Mouse (Mus musculus) lung, postnatal 0 days (tissue): ENCODE measurements around the gene Hoga1. TPM values are rescaled to one million over a fixed set of nuclear protein-coding genes. Genes with fewer than 3 reads are reported as not detected.
"Not testable (repeated sequence)": the region's sequence is repeated elsewhere in the genome, so short reads cannot be mapped to it uniquely, and the experiment has no call there.

Experiments used
- ATAC-seq: fragments of 200-750 bp; cut with Nextera tagmentation; 2 replicates; pipeline ENCODE4 v1.8.0; 2017; ENCODE audit warnings: moderate library complexity
- DNase-seq: peaks from one replicate; pipeline ENCODE4 v3.0.0-alpha.2; 2016; ENCODE audit warnings: low spot score
- H3K27ac ChIP-seq: fragments of 300-500 bp; sonication (generic); 2 replicates; pipeline ENCODE4 v1.5.1; 2014; ENCODE audit warnings: antibody characterized with exemption, mild to moderate bottlenecking, low read length, mixed read lengths
- H3K27me3 ChIP-seq: fragments of 300-500 bp; sonication (generic); replicated peaks from 2 replicates; pipeline ENCODE4 v1.6.1; 2014; ENCODE audit warnings: low read length, mixed read lengths; ENCODE audit not compliant: insufficient read depth
- H3K36me3 ChIP-seq: fragments of 300-500 bp; sonication (generic); 2 replicates; pipeline ENCODE4 v1.6.1; 2014; ENCODE audit warnings: low read length, mixed read lengths; ENCODE audit not compliant: insufficient read depth
- H3K4me1 ChIP-seq: fragments of 300-500 bp; sonication (generic); 2 replicates; pipeline ENCODE4 v1.6.1; 2014; ENCODE audit warnings: antibody characterized with exemption, low read depth, low read length, mixed read lengths; ENCODE audit not compliant: insufficient read depth
- H3K4me2 ChIP-seq: fragments of 300-500 bp; sonication (generic); replicated peaks from 2 replicates; pipeline ENCODE4 v1.6.1; 2014; ENCODE audit warnings: low read depth, mild to moderate bottlenecking, low read length, moderate library complexity, mixed read lengths
- H3K4me3 ChIP-seq: fragments of 300-500 bp; sonication (generic); 2 replicates; pipeline ENCODE4 v1.5.1; 2014; ENCODE audit warnings: low read depth, low read length
- H3K9ac ChIP-seq: fragments of 300-500 bp; sonication (generic); replicated peaks from 2 replicates; pipeline ENCODE4 v1.6.1; 2014; ENCODE audit warnings: low read depth, mild to moderate bottlenecking
- H3K9me3 ChIP-seq: fragments of 300-500 bp; sonication (generic); 2 replicates; pipeline ENCODE4 v1.6.1; 2016; ENCODE audit warnings: low read length, mixed read lengths
- CTCF ChIP-seq: IDR thresholded peaks from 2 replicates; pipeline ENCODE4 v1.5.1; 2016; ENCODE audit warnings: antibody characterized with exemption, mild to moderate bottlenecking
- EP300 ChIP-seq: IDR thresholded peaks from 2 replicates; pipeline ENCODE4 v1.6.1; 2016; ENCODE audit warnings: antibody characterized with exemption, mild to moderate bottlenecking, control low read depth
- WGBS: fragments of 180-500 bp; shearing (Covaris S2); extraction: QIAGEN DNeasy Blood & Tissue Kit; methylation state at CpG from one replicate; pipeline ENCODE4 v1.1.7; 2014; 5-methylcytosine and 5-hydroxymethylcytosine counted together
- polyA plus RNA-seq: library from polyadenylated mRNA; unstranded; fragments of >200 nt; fragmentation: Nextera tagmentation; extraction: Ambion mirVana; gene quantifications from 2 replicates; pipeline ENCODE4 v1.2.1, GENCODE M21; 2015

Gene Hoga1
- polyA plus RNA-seq, 1 experiment from 2014 or later = 6.4 TPM

GRCm38 (mm10) chr19:42079950-42080349, 34.5 kb downstream of the Hoga1 start:
- Histone ChIP-seq H3K4me1 (no peaks in the 10 kb centered on the region), H3K36me3 (no peaks in the 10 kb centered on the region), H3K9ac (no peak overlapping the region), H3K4me2 (no peak overlapping the region), H3K4me3 (no peak overlapping the region), H3K27ac (no peak overlapping the region), H3K9me3 (no peaks in the 10 kb centered on the region), H3K27me3 (no peaks in the 10 kb centered on the region)
- ATAC-seq (no peak), DNase-seq (no peak)
- 79% methylated on average over 5 of the region's 5 CpGs for WGBS
- TF ChIP-seq CTCF (no peak), EP300 (no peak)

GRCm38 (mm10) chr19:42080469-42080868, 35.1 kb downstream of the Hoga1 start:
- Histone ChIP-seq H3K4me3 (no peak overlapping the region), H3K9ac (no peak overlapping the region), H3K27ac (no peak overlapping the region), H3K9me3 (no peaks in the 10 kb centered on the region), H3K27me3 (no peaks in the 10 kb centered on the region), H3K4me1 (0 out of 2 replicates have a peak, but pooled peaks cover 1% of the 10 kb centered on the region), H3K36me3 (no peaks in the 10 kb centered on the region), H3K4me2 (no peak overlapping the region)
- no peak for TF ChIP-seq EP300
- TF ChIP-seq CTCF = no peak
- 84% methylated on average over 11 of the region's 11 CpGs for WGBS
- DNase-seq (no peak), ATAC-seq (no peak)

GRCm38 (mm10) chr19:42081613-42082012, 36.2 kb downstream of the Hoga1 start:
- WGBS = 87% methylated on average over 5 of the region's 5 CpGs
- DNase-seq, H3K9ac ChIP-seq, H3K9me3 ChIP-seq, ATAC-seq, H3K4me3 ChIP-seq, H3K4me1 ChIP-seq, H3K4me2 ChIP-seq, H3K27me3 ChIP-seq, H3K36me3 ChIP-seq, H3K27ac ChIP-seq: not testable (repeated sequence)

GRCm38 (mm10) chr19:42085690-42086089, 40.3 kb downstream of the Hoga1 start:
- peaks cover 14% of the 10 kb centered on the region; the same call in 1 of the 2 replicates for H3K4me1 ChIP-seq
- no peaks in the 10 kb centered on the region for H3K9me3 ChIP-seq
- peak overlapping the region; percentile 39 for H3K4me3 ChIP-seq
- WGBS = 6% methylated on average over 10 of the region's 10 CpGs
- no peak for ATAC-seq
- TF ChIP-seq EP300 (no peak), CTCF (no peak)
- H3K9ac ChIP-seq = peak overlapping the region; percentile 29; the same call in 1 of the 2 replicates
- H3K36me3 ChIP-seq = no peaks in the 10 kb centered on the region
- DNase-seq = no peak
- H3K27me3 ChIP-seq = no peaks in the 10 kb centered on the region
- H3K4me2 ChIP-seq = peak overlapping the region; percentile 68
- no peak overlapping the region for H3K27ac ChIP-seq

GRCm38 (mm10) chr19:42086166-42086565, 40.8 kb downstream of the Hoga1 start, which contains the start of gene Morn4:
Gene Morn4, minus strand, starts transcription at chr19:42086357.
- Histone ChIP-seq H3K27me3 (no peaks in the 10 kb centered on the region), H3K4me2 (peak within 1 kb of the TSS; percentile 68), H3K36me3 (no peaks in the 10 kb centered on the region), H3K4me3 (peak within 1 kb of the TSS; percentile 39), H3K9me3 (no peaks in the 10 kb centered on the region), H3K4me1 (peaks cover 14% of the 10 kb centered on the region; the same call in 1 of the 2 replicates), H3K9ac (peak within 1 kb of the TSS; percentile 29; the same call in 1 of the 2 replicates), H3K27ac (no peak within 1 kb of the TSS)
- WGBS = under 1% methylated on average over 21 of the region's 21 CpGs
- peak; percentile 24 for ATAC-seq
- TF ChIP-seq EP300 (no peak), CTCF (no peak)
- DNase-seq = peak; percentile 83

- 12% methylated on average over 14 of the region's 14 CpGs for WGBS
- Histone ChIP-seq H3K27ac (peak overlapping the region; percentile 98), H3K36me3 (no peaks in the 10 kb centered on the region), H3K4me3 (peak overlapping the region; percentile 95), H3K27me3 (no peaks in the 10 kb centered on the region), H3K4me1 (peaks cover 16% of the 10 kb centered on the region), H3K9ac (peak overlapping the region; percentile 23), H3K4me2 (peak overlapping the region; percentile 81), H3K9me3 (no peaks in the 10 kb centered on the region)
- ATAC-seq = no peak
- TF ChIP-seq CTCF = peak; percentile 38; the same call in 1 of the 2 replicates
- TF ChIP-seq EP300 = peak; percentile 43; the same call in 1 of the 2 replicates
- DNase-seq = peak; percentile 83
Measured at GRCm38 (mm10) chr19:42089103-42089747, 43.8 kb downstream of the Hoga1 start.
